Mouse (Mus musculus) hindbrain, postnatal 0 days (tissue): ENCODE results near the gene 2210408I21Rik. TPM values are rescaled to one million over a fixed set of nuclear protein-coding genes. Genes with fewer than 3 reads are reported as not detected.
A peak's percentile ranks its signal among the peaks of the same experiment; 100 is the strongest.

ENCODE experiments used
- ATAC-seq: fragments of 200-750 bp; cut with Nextera tagmentation; 2 replicates; pipeline ENCODE4 v1.8.0; 2017; ENCODE audit warnings: mild to moderate bottlenecking, moderate TSS enrichment, moderate library complexity
- DNase-seq: peaks from one replicate; pipeline ENCODE4 v3.0.0-alpha.2; 2015; ENCODE audit warnings: low spot score
- H3K27ac ChIP-seq: fragments of 300-500 bp; sonication (generic); 2 replicates; pipeline ENCODE4 v1.5.1; 2014; ENCODE audit warnings: mild to moderate bottlenecking
- H3K27me3 ChIP-seq: fragments of 300-500 bp; sonication (generic); 2 replicates; pipeline ENCODE4 v1.6.1; 2014; ENCODE audit warnings: low read length, mixed read lengths; ENCODE audit not compliant: insufficient read depth
- H3K36me3 ChIP-seq: fragments of 300-500 bp; sonication (generic); 2 replicates; pipeline ENCODE4 v1.6.1; 2014; ENCODE audit warnings: low read length, mixed read lengths; ENCODE audit not compliant: insufficient read depth
- H3K4me1 ChIP-seq: fragments of 300-500 bp; sonication (generic); 2 replicates; pipeline ENCODE4 v1.6.1; 2014; ENCODE audit warnings: antibody characterized with exemption, low read length, mixed read lengths; ENCODE audit not compliant: insufficient read depth
- H3K4me2 ChIP-seq: fragments of 300-500 bp; sonication (generic); 2 replicates; pipeline ENCODE4 v1.6.1; 2014; ENCODE audit warnings: low read depth, mild to moderate bottlenecking, low read length, moderate library complexity, mixed read lengths
- H3K4me3 ChIP-seq: fragments of 300-500 bp; sonication (generic); 2 replicates; pipeline ENCODE4 v1.5.1; 2014; ENCODE audit warnings: low read length
- H3K9ac ChIP-seq: fragments of 300-500 bp; sonication (generic); replicated peaks from 2 replicates; pipeline ENCODE4 v1.6.1; 2014; ENCODE audit warnings: mild to moderate bottlenecking, low read length, moderate library complexity, mixed read lengths
- H3K9me3 ChIP-seq: fragments of 300-500 bp; sonication (generic); 2 replicates; pipeline ENCODE4 v1.6.1; 2016; ENCODE audit warnings: low read length, mixed read lengths
- CTCF ChIP-seq: IDR thresholded peaks from 2 replicates; pipeline ENCODE4 v1.5.1; 2016; ENCODE audit warnings: antibody characterized with exemption, control low read depth, low read depth
- WGBS: fragments of 180-500 bp; shearing (Covaris S2); extraction: QIAGEN DNeasy Blood & Tissue Kit; methylation state at CpG from one replicate; pipeline ENCODE4 v1.1.7; 2014; 5-methylcytosine and 5-hydroxymethylcytosine counted together
- polyA plus RNA-seq: library from polyadenylated mRNA; unstranded; fragments of >200 nt; fragmentation: Nextera tagmentation; extraction: Ambion mirVana; gene quantifications from 2 replicates; pipeline ENCODE4 v1.2.1, GENCODE M21; 2015
- total RNA-seq: library from RNA; depleted of rRNA; stranded (reverse); fragments of >200 nt; gene quantifications from 2 replicates; pipeline ENCODE4 v1.2.3, GENCODE M21; 2014

2210408I21Rik gene
- total and polyA plus RNA-seq, 2 experiments from 2014 or later: 8.9 to 13.6 TPM

DNA sequence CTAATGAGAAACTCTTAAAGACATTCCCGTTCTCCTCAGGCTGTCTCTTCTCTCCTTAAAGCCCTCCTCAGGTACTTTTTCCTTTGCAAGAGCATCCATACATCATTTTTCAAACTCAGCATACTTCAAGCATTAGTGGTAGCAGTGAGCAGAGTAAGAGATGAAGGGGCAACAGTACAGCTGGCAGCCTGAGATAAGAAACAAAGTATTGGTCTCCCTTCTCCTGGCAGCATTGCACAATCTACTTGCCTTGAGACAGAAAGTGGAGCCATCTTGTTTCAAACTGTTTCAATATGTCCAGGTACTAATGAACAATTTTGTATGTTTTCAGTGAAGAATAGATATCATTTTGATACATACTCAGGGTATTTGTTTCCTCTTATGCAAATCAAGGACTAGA is 129.1 kb downstream of the 2210408I21Rik start:
- Histone ChIP-seq H3K9me3 (no peaks in the 10 kb centered on the region), H3K36me3 (no peaks in the 10 kb centered on the region), H3K4me1 (no peaks in the 10 kb centered on the region), H3K27ac (no peak overlapping the region), H3K4me2 (no peak overlapping the region), H3K27me3 (no peaks in the 10 kb centered on the region), H3K9ac (no peak overlapping the region), H3K4me3 (no peak overlapping the region)
- 91% methylated on average over 1 of the region's 1 CpGs for WGBS
- DNase-seq: no peak
- no peak for ATAC-seq
- TF ChIP-seq CTCF: no peak

- no peak overlapping the region for H3K4me2 ChIP-seq
- no peak for TF ChIP-seq CTCF
- H3K27me3 ChIP-seq: no peaks in the 10 kb centered on the region
- 59% methylated on average over 3 of the region's 3 CpGs for WGBS
- H3K4me3 ChIP-seq: no peak overlapping the region
- no peak overlapping the region for H3K27ac ChIP-seq
- H3K36me3 ChIP-seq: no peaks in the 10 kb centered on the region
- H3K4me1 ChIP-seq: no peaks in the 10 kb centered on the region
- no peak overlapping the region for H3K9ac ChIP-seq
- ATAC-seq: no peak
- peak; percentile 14 for DNase-seq
- H3K9me3 ChIP-seq: no peaks in the 10 kb centered on the region
Measured at GRCm38 (mm10) chr13:77275172-77275747, 139.9 kb downstream of the 2210408I21Rik start.

- TF ChIP-seq CTCF: no peak
- Histone ChIP-seq H3K36me3 (no peaks in the 10 kb centered on the region), H3K9me3 (no peaks in the 10 kb centered on the region), H3K4me1 (no peaks in the 10 kb centered on the region), H3K27ac (no peak overlapping the region), H3K4me3 (no peak overlapping the region), H3K9ac (no peak overlapping the region), H3K27me3 (no peaks in the 10 kb centered on the region), H3K4me2 (no peak overlapping the region)
- 71% methylated on average over 7 of the region's 7 CpGs for WGBS
- ATAC-seq (no peak), DNase-seq (no peak)
Measured at GRCm38 (mm10) chr13:77278659-77279413, 143.5 kb downstream of the 2210408I21Rik start.

DNA sequence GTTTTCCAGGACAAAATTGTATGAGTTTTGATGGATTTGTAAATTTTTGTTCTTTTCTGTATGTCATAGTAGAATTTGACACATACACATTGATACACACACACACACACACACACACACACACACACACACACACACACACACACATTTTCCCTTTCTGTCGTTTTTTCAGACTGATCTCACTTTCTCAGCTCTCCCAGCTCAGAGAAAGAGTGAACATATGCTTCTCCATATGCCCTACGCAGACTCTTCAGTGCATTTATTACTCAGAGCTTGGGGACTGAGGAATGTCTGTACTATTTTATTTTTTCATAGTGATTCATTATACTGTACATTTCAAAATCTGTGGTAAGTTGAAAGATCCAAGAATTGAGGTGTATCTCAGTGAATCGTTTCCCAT is 160.2 kb downstream of the 2210408I21Rik start:
- no peak for DNase-seq
- H3K27ac ChIP-seq: no peak overlapping the region
- no peak for TF ChIP-seq CTCF
- no peak overlapping the region for H3K4me2 ChIP-seq
- H3K9me3 ChIP-seq: no peaks in the 10 kb centered on the region
- H3K36me3 ChIP-seq: no peaks in the 10 kb centered on the region
- 78% methylated on average over 3 of the region's 3 CpGs for WGBS
- H3K9ac ChIP-seq: no peak overlapping the region
- H3K4me1 ChIP-seq: no peaks in the 10 kb centered on the region
- H3K27me3 ChIP-seq: no peaks in the 10 kb centered on the region
- no peak overlapping the region for H3K4me3 ChIP-seq
- ATAC-seq: no peak

GRCm38 (mm10) chr13:77324101-77324500 is 188.8 kb downstream of the 2210408I21Rik start:
- H3K27ac ChIP-seq: no peak overlapping the region
- DNase-seq (no peak), ATAC-seq (no peak)
- no peak for TF ChIP-seq CTCF
- H3K4me3 ChIP-seq: no peak overlapping the region
- H3K27me3 ChIP-seq: no peaks in the 10 kb centered on the region
- WGBS: 73% methylated on average over 1 of the region's 1 CpGs
- no peaks in the 10 kb centered on the region for H3K9me3 ChIP-seq
- no peaks in the 10 kb centered on the region for H3K4me1 ChIP-seq
- no peaks in the 10 kb centered on the region for H3K36me3 ChIP-seq
- no peak overlapping the region for H3K9ac ChIP-seq
- no peak overlapping the region for H3K4me2 ChIP-seq

DNA sequence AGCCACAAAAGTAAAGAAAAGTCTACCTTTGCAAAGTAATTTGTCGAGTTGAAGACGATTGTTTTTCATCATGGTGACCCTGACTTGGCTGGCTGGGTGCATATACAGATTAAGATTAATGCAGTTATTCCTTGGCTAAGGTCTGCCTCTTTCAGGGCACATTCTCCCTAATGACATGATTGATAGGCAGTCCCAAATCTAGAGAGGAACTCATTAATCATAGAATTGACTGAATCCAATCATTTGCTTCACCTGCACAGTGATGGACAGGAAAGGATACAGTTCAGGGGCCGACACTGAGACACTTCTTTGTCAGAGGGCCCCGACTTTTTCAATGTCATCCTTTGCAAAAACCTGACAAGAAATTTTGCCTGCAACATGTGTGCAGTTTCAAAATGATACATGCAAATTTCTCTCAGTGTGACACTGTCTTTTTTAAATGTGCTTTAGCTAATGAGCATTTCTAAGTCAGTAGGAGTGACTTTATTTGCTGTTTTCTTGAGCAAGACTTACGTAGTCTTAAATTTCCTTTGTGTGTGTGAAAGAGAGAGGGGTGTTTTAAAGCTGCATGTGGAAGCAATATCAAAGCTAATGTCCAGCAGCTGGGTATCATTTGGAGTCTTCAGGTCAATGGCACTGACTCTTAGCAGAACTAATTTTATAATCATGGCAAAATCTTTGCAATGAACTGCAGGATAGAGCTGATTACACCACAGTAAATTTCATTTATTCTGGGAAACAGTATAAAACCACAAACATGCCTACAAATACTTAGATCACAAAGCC is 191.0 kb downstream of the 2210408I21Rik start:
- no peak for DNase-seq
- H3K4me2 ChIP-seq: no peak overlapping the region
- ATAC-seq: no peak
- no peaks in the 10 kb centered on the region for H3K36me3 ChIP-seq
- no peak overlapping the region for H3K4me3 ChIP-seq
- H3K9me3 ChIP-seq: no peaks in the 10 kb centered on the region
- H3K9ac ChIP-seq: no peak overlapping the region
- no peaks in the 10 kb centered on the region for H3K4me1 ChIP-seq
- no peak overlapping the region for H3K27ac ChIP-seq
- H3K27me3 ChIP-seq: no peaks in the 10 kb centered on the region
- WGBS: 67% methylated on average over 5 of the region's 5 CpGs
- no peak for TF ChIP-seq CTCF
